Mouse (Mus musculus) ES-E14 (cell line): ENCODE data around the gene Nme9.

ENCODE experiments used
- CHD2 ChIP-seq: IDR thresholded peaks from 2 replicates; pipeline ENCODE4 v1.6.1; 2014; ENCODE audit warnings: mild to moderate bottlenecking, low read depth, low read length, inconsistent platforms
- HCFC1 ChIP-seq: IDR thresholded peaks from 2 replicates; pipeline ENCODE4 v1.6.1; 2012; ENCODE audit warnings: low read length, inconsistent platforms, borderline replicate concordance; ENCODE audit not compliant: insufficient read depth
- MAFK ChIP-seq: IDR thresholded peaks from 2 replicates; pipeline ENCODE4 v1.6.1; 2014; ENCODE audit warnings: mild to moderate bottlenecking, low read depth, low read length, inconsistent platforms; ENCODE audit not compliant: insufficient read depth
- ZC3H11A ChIP-seq: IDR thresholded peaks from 2 replicates; pipeline ENCODE4 v1.6.1; 2012; ENCODE audit warnings: low read depth, mild to moderate bottlenecking, inconsistent platforms, low read length, borderline replicate concordance

- TF ChIP-seq HCFC1 (no peak), MAFK (no peak), ZC3H11A (no peak), CHD2 (no peak)
Observed at GRCm38 (mm10) chr9:99423692-99424573, 27.3 kb upstream of the Nme9 start.
